Mouse (Mus musculus) liver, embryonic 14.5 days (tissue): ENCODE results near the gene Gm10912.

Experiments
- CTCF ChIP-seq: IDR thresholded peaks from 2 replicates; pipeline ENCODE4 v1.5.1; 2016; ENCODE audit warnings: antibody characterized with exemption, low read depth, control low read depth
- EP300 ChIP-seq: IDR thresholded peaks from 2 replicates; pipeline ENCODE4 v1.6.1; 2016; ENCODE audit warnings: antibody characterized with exemption, low read depth

DNA sequence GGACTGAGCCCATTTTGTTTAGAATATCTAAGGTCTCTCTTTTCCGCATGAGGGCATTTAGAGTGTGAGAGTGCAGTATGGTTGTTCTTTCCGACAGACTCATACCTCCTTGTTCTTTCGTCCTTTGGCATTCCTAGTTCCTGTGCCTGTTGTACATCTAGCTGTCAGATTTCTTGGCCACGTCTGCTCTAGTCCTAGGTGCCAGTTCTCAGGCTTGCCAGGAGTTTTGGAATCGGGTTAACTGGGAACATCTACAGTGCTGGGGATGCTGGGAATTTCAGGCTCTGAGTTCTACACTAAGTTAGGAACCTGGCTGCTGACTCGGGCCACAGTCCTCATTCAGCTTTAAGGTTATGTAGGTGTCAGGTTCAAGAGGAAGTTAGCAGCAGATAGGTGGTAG is 30.0 kb upstream of the Gm10912 start:
- TF ChIP-seq CTCF (no peak), EP300 (no peak)
